ENCODE assay signal across 25 mouse cellular contexts in the genomic region with DNA sequence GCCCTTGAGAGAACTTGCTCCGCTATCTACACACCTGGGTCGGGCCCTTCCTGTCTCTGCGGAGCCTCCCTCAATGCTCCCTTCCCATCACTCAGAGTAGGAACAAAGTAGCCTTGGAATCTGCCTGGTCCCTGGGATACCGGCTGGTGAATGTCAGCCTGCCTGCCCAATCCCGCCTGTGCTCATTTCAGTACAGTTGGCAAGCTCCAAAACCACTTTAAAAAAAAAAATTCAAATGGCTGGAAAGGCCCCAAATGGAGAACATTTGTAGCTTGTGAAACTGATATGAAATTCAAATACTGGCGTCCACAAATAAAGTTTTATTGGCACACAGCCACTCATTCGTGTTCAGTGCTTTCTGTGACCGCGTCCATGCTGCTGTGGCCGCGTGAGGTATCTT. TPM values are rescaled to one million over a fixed set of nuclear protein-coding genes. Genes with fewer than 3 reads are reported as not detected.
DNase-seq lines count a peak whose midpoint lies in the region; ATAC-seq and TF ChIP-seq lines count a peak whose summit lies in the region.
"Had no signal": no experiment of that assay in that cellular context is flagged by ENCODE, and none has a peak within 500 bp of the region (broad histone marks: within the 10 kb centered on the region; RNA-seq: fewer than 3 reads in every experiment).

No protein-coding gene starts in this region.

- peak; percentile 44 for DNase-seq in forebrain, embryonic 14.5 days (ENCODE audit: low spot score)
- no peak for DNase-seq in forebrain, embryonic 10.5 days (ENCODE audit: extremely low spot score, low spot score)
- peak in 1 of 2 experiments; percentile 47 for DNase-seq in layer of hippocampus, adult 2 months (ENCODE audit: low spot score in 2 of 2)
- DNase-seq in layer of hippocampus, postnatal 25 days (ENCODE audit: extremely low spot score in 1 of 2, low spot score in 1 of 2) = no peak
- DNase-seq in lung, postnatal 0 days (ENCODE audit: low spot score) = peak; percentile 44
- DNase-seq in thymus, adult 2 months = no peak
- DNase-seq: cerebellum, adult 2 months; gastrocnemius, postnatal 36 days; kidney, adult 2 months; kidney, postnatal 10 days; left cerebral cortex, postnatal 4 days; right cerebral cortex, postnatal 4 days; thymus, postnatal 36 days had no signal

- peaks cover 6% of the 10 kb centered on the region for H3K4me1 ChIP-seq in forebrain, embryonic 14.5 days (ENCODE audit: control insufficient read depth, insufficient read depth, low read length)
- H3K4me1 ChIP-seq in forebrain, embryonic 10.5 days = peaks cover 17% of the 10 kb centered on the region
- peaks cover 9% of the 10 kb centered on the region for H3K4me1 ChIP-seq in midbrain, embryonic 15.5 days
- H3K4me1 ChIP-seq in midbrain, embryonic 13.5 days (replicated peaks) = peaks cover 12% of the 10 kb centered on the region
- no peaks in the 10 kb centered on the region for H3K4me1 ChIP-seq in lung, postnatal 0 days (ENCODE audit: insufficient read depth, low read depth, low read length)
- H3K4me1 ChIP-seq in thymus, adult 2 months (replicated peaks; ENCODE audit: control insufficient read depth, insufficient read depth, low read length) = no peaks in the 10 kb centered on the region

- no peak for TF ChIP-seq CTCF in layer of hippocampus, adult 2 months (conservative IDR thresholded peaks at IDR 0.05)
- TF ChIP-seq CTCF in lung, postnatal 0 days (IDR thresholded peaks at IDR 0.05) = no peak
- TF ChIP-seq CTCF in thymus, adult 2 months (IDR thresholded peaks at IDR 0.05; ENCODE audit: borderline replicate concordance, control insufficient read depth, extremely low read depth, insufficient read depth, low read length, poor library complexity) = no peak

- no peak for TF ChIP-seq POLR2A in thymus, adult 2 months (IDR thresholded peaks at IDR 0.05; ENCODE audit: control insufficient read depth, extremely low read depth, insufficient read depth, low read length, poor library complexity)

- no peak for TF ChIP-seq EP300 in lung, postnatal 0 days (IDR thresholded peaks at IDR 0.05)

- 91% methylated on average over 11 of the region's 11 CpGs for WGBS in forebrain, embryonic 14.5 days
- 97% methylated on average over 11 of the region's 11 CpGs for WGBS in forebrain, embryonic 10.5 days
- 87% methylated on average over 11 of the region's 11 CpGs for WGBS in midbrain, embryonic 15.5 days
- 93% methylated on average over 11 of the region's 11 CpGs for WGBS in midbrain, embryonic 13.5 days
- 63% methylated on average over 11 of the region's 11 CpGs for WGBS in lung, postnatal 0 days
- 94% methylated on average over 11 of the region's 11 CpGs for WGBS in thymus, adult 2 months

- ATAC-seq in forebrain, embryonic 14.5 days = 0 out of 2 replicates have a peak, but pooled peaks have one; percentile 20
- no peak for ATAC-seq in midbrain, embryonic 15.5 days (replicated peaks)
- ATAC-seq in midbrain, embryonic 13.5 days = no peak
- no peak for ATAC-seq in lung, postnatal 0 days
- ATAC-seq: inflammation-experienced regulatory T-cells, adult 6 months had no signal

- no peak overlapping the region for H3K9ac ChIP-seq in forebrain, embryonic 14.5 days (ENCODE audit: low read length)
- no peak overlapping the region for H3K9ac ChIP-seq in midbrain, embryonic 15.5 days
- H3K9ac ChIP-seq in midbrain, embryonic 13.5 days (replicated peaks) = no peak overlapping the region
- H3K9ac ChIP-seq in lung, postnatal 0 days (replicated peaks; ENCODE audit: low read depth) = no peak overlapping the region

- H3K36me3 ChIP-seq in forebrain, embryonic 14.5 days (ENCODE audit: control insufficient read depth, insufficient read depth, low read length) = no peaks in the 10 kb centered on the region
- no peaks in the 10 kb centered on the region for H3K36me3 ChIP-seq in forebrain, embryonic 10.5 days (replicated peaks)
- H3K36me3 ChIP-seq in midbrain, embryonic 15.5 days (replicated peaks) = no peaks in the 10 kb centered on the region
- H3K36me3 ChIP-seq in midbrain, embryonic 13.5 days = no peaks in the 10 kb centered on the region
- no peaks in the 10 kb centered on the region for H3K36me3 ChIP-seq in lung, postnatal 0 days (ENCODE audit: insufficient read depth, low read length)
- H3K36me3 ChIP-seq in thymus, adult 2 months (ENCODE audit: control insufficient read depth, insufficient read depth, low read length) = no peaks in the 10 kb centered on the region

- no peak overlapping the region for H3K4me2 ChIP-seq in forebrain, embryonic 14.5 days (ENCODE audit: low read length)
- no peak overlapping the region for H3K4me2 ChIP-seq in midbrain, embryonic 15.5 days
- no peak overlapping the region for H3K4me2 ChIP-seq in midbrain, embryonic 13.5 days (replicated peaks)
- H3K4me2 ChIP-seq in lung, postnatal 0 days (replicated peaks; ENCODE audit: low read depth, low read length) = no peak overlapping the region
- H3K4me2 ChIP-seq: liver, embryonic 11.5 days had no signal

- H3K27ac ChIP-seq in forebrain, embryonic 14.5 days (ENCODE audit: low read depth, low read length) = no peak overlapping the region
- H3K27ac ChIP-seq in forebrain, embryonic 10.5 days = no peak overlapping the region
- H3K27ac ChIP-seq in layer of hippocampus, adult 2 months = no peak overlapping the region
- H3K27ac ChIP-seq in midbrain, embryonic 15.5 days = 0 out of 2 replicates have a peak overlapping the region, but pooled peaks have one; percentile 5
- no peak overlapping the region for H3K27ac ChIP-seq in midbrain, embryonic 13.5 days
- no peak overlapping the region for H3K27ac ChIP-seq in lung, postnatal 0 days (ENCODE audit: low read length)
- no peak overlapping the region for H3K27ac ChIP-seq in thymus, adult 2 months (ENCODE audit: control insufficient read depth, insufficient read depth, low read length)

- no peak overlapping the region for H3K4me3 ChIP-seq in forebrain, embryonic 14.5 days (ENCODE audit: low read depth, low read length)
- no peak overlapping the region for H3K4me3 ChIP-seq in forebrain, embryonic 10.5 days
- peak overlapping the region; percentile 15; the same call in 1 of the 2 replicates for H3K4me3 ChIP-seq in layer of hippocampus, adult 2 months
- no peak overlapping the region for H3K4me3 ChIP-seq in midbrain, embryonic 15.5 days
- H3K4me3 ChIP-seq in midbrain, embryonic 13.5 days (replicated peaks) = no peak overlapping the region
- H3K4me3 ChIP-seq in lung, postnatal 0 days (ENCODE audit: low read depth, low read length) = no peak overlapping the region
- H3K4me3 ChIP-seq in thymus, adult 2 months (ENCODE audit: control insufficient read depth, insufficient read depth, low read length) = no peak overlapping the region
- H3K4me3 ChIP-seq: erythroblast, embryonic 14.5 days had no signal

- H3K9me3 ChIP-seq in forebrain, embryonic 14.5 days (replicated peaks; ENCODE audit: control insufficient read depth, low read length) = no peaks in the 10 kb centered on the region
- H3K9me3 ChIP-seq in forebrain, embryonic 10.5 days = peaks cover 3% of the 10 kb centered on the region; the same call in 1 of the 2 replicates
- no peaks in the 10 kb centered on the region for H3K9me3 ChIP-seq in midbrain, embryonic 15.5 days
- peaks cover 4% of the 10 kb centered on the region; the same call in 1 of the 2 replicates for H3K9me3 ChIP-seq in midbrain, embryonic 13.5 days
- H3K9me3 ChIP-seq in lung, postnatal 0 days (ENCODE audit: low read length) = no peaks in the 10 kb centered on the region

- H3K27me3 ChIP-seq in forebrain, embryonic 14.5 days (replicated peaks; ENCODE audit: control insufficient read depth, insufficient read depth, low read length) = no peaks in the 10 kb centered on the region
- no peaks in the 10 kb centered on the region for H3K27me3 ChIP-seq in forebrain, embryonic 10.5 days (ENCODE audit: poor library complexity, severe bottlenecking)
- no peaks in the 10 kb centered on the region for H3K27me3 ChIP-seq in midbrain, embryonic 15.5 days (replicated peaks)
- H3K27me3 ChIP-seq in midbrain, embryonic 13.5 days = no peaks in the 10 kb centered on the region
- H3K27me3 ChIP-seq in lung, postnatal 0 days (replicated peaks; ENCODE audit: insufficient read depth, low read length) = no peaks in the 10 kb centered on the region
- H3K27me3 ChIP-seq in thymus, adult 2 months (ENCODE audit: control insufficient read depth, insufficient read depth, low read length) = no peaks in the 10 kb centered on the region

RNA-seq across cellular contexts. Expression of a gene that starts 50.3 kb away (rescaled TPM):
- polyA plus RNA-seq in forebrain, embryonic 14.5 days (2014; fragmentation: Nextera tagmentation; extraction: Ambion mirVana) = not detected in 2 replicates
- polyA plus RNA-seq in forebrain, embryonic 10.5 days (2016; fragmentation: Nextera tagmentation; extraction: Ambion mirVana) = not detected in 2 replicates
- total RNA-seq in layer of hippocampus, adult 2 months (2021) = not detected
- not detected for total RNA-seq in layer of hippocampus, postnatal 25 days (2021)
- not detected in 2 replicates for polyA plus RNA-seq in midbrain, embryonic 15.5 days (2015; fragmentation: Nextera tagmentation; extraction: Ambion mirVana)
- not detected in 2 replicates for polyA plus RNA-seq in midbrain, embryonic 13.5 days (2015; fragmentation: Nextera tagmentation; extraction: Ambion mirVana)
- polyA plus RNA-seq in lung, postnatal 0 days (2015; fragmentation: Nextera tagmentation; extraction: Ambion mirVana) = not detected in 2 replicates
- polyA plus RNA-seq in thymus, adult 2 months (2012; rRNA removed) = not detected in 2 replicates
- total RNA-seq: adrenal gland, postnatal 4 days; common myeloid progenitor, adult 5-6 weeks; gastrocnemius, postnatal 36 days; heart, adult 8-10 months; left cerebral cortex, postnatal 4 days; megakaryocyte-erythroid progenitor cell, adult 5-6 weeks had no signal
- polyA plus RNA-seq: cerebellum, adult 2 months; embryonic facial prominence, embryonic 11.5 days; erythroblast, embryonic 14.5 days; heart, embryonic 16.5 days; hindbrain, embryonic 11.5 days; inflammation-experienced regulatory T-cells, adult 6 months; kidney, adult 2 months; liver, embryonic 11.5 days had no signal

Comparison
In these comparisons a context has a peak if more than half of its experiments do, and no peak if none do; other contexts are left out.
1. DNase-seq: peak in forebrain, embryonic 14.5 days (single experiment) and lung, postnatal 0 days (single experiment); none in forebrain, embryonic 10.5 days (single experiment), layer of hippocampus, postnatal 25 days (0 of 2) and thymus, adult 2 months (single experiment).